Mouse (Mus musculus) skeletal muscle tissue, adult 2 months (tissue): ENCODE results near the gene Obox8.

Experiments used
- DNase-seq: peaks from one replicate; pipeline ENCODE4 v3.0.0-alpha.2; 2012; ENCODE audit warnings: low read depth, low spot score

The Obox8 gene

DNA sequence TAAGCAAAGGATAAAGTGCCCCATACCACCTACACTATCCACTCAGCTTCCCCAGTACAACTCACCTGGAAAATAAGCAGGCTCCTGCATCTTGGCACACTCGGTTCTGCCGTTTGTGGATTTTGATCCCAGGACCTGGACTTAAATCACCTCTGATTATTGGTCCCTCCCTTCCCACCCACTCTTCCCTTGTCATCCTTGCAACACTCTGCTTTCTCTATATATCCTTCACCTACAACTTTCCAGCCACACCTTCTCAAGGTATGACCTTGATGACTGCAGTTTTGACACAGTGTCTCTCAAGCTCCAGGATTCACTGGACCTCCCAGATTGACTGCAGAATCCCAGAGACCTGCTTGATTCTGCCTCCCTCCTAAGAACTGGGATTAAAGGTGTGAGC, at the start of gene Obox8:
TSS of gene Obox8 (minus strand) at position 101 of the 400 bp plus-strand sequence.
- no peak for DNase-seq

DNA sequence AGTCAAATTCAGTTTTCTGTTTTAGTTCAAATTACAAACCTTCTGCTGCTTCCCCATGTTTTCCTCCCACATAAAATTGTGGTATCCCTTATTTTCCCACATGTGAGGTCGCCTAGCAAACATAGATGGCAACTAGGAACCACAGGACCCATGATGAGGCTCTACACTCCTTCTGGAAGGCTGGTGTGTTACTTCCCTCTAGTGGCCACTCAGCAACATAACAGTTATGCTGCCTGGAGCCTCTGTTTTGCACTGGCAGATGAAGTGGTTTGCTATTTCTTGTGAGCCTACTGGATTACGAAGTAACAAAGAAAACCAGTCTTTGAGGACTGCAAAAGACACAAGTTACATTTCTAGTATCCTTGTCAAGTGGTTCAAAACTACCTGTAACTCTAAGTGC, 16.1 kb downstream of the Obox8 start:
- DNase-seq = no peak

DNA sequence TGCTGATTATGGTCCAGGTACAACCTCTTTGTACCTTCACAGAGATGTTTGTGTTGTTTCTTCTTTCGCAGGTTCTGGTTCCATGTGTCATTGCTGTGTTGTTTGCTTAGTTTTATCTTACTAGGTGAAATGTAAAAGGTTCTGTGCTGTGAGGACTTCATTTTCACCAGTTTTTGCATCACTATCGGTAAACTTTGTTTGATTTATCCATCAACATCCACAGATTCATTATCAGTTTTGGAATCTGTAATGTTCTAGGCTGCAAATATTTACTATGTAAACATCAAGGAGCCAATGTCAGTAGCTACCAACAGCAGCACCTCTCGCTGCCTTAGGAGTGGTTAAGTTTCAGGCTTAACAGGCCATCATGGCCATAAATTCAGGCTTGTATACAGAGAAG, 24.7 kb downstream of the Obox8 start:
- no peak for DNase-seq

DNA sequence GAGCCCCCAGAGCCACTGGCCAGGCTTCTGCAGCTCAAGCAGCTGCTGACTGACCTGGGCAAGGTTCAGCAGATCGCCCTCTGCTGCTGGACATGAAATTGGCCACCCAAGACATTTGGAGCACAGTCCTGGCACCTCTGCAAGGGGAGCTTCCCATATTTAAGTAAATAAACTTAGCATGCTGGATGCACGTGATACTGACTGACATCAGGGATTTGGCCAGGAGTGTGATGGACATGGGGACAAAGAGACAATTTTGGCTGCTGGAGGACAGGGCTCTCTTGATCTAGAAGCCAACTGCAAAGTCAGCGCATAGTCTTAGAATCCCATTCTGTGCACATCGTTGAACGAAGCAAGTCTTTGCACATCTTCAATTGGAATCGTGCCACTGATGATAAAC, 25.8 kb downstream of the Obox8 start:
- DNase-seq = no peak
